Mouse (Mus musculus): ENCODE results near the gene Slc9a8. TPM values are rescaled to one million over a fixed set of nuclear protein-coding genes. Genes with fewer than 3 reads are reported as not detected.
A peak's percentile ranks its signal among the peaks of the same experiment; 100 is the strongest.

Gene Slc9a8
- polyA plus RNA-seq, 1 experiment = 47.7 TPM

GRCm38 (mm10) chr2:167476200-167476688 is 54.7 kb downstream of the Slc9a8 start:
- H3K27ac ChIP-seq (ENCODE audit: insufficient read depth, low read length) = no peak overlapping the region
- peaks cover 4% of the 10 kb centered on the region; the same call in 1 of the 2 replicates for H3K4me1 ChIP-seq (ENCODE audit: control insufficient read depth, insufficient read depth, insufficient read length)
- WGBS = 43% methylated on average over 7 of the region's 7 CpGs
- H3K27me3 ChIP-seq (ENCODE audit: control insufficient read depth, insufficient read depth, low read length) = no peaks in the 10 kb centered on the region
- TF ChIP-seq CTCF (IDR thresholded peaks at IDR 0.05; ENCODE audit: extremely low read depth, insufficient read depth, insufficient read length, insufficient replicate concordance) = no peak
- TF ChIP-seq POLR2A (IDR thresholded peaks at IDR 0.05; ENCODE audit: low read depth, low read length) = no peak
- no peak for DNase-seq (ENCODE audit: low read depth in 1 of 2, low spot score in 2 of 2)
- no peak overlapping the region for H3K4me3 ChIP-seq (ENCODE audit: extremely low read depth, insufficient read depth, insufficient read length)
- H3K36me3 ChIP-seq (ENCODE audit: control insufficient read depth, insufficient read depth, low read length) = peaks cover 25% of the 10 kb centered on the region

- no peaks in the 10 kb centered on the region for H3K27me3 ChIP-seq (ENCODE audit: control insufficient read depth, insufficient read depth, low read length)
- no peak for DNase-seq (ENCODE audit: low read depth in 1 of 2, low spot score in 2 of 2)
- 47% methylated on average over 4 of the region's 4 CpGs for WGBS
- H3K27ac ChIP-seq (ENCODE audit: insufficient read depth, low read length) = no peak overlapping the region
- TF ChIP-seq POLR2A (IDR thresholded peaks at IDR 0.05; ENCODE audit: low read depth, low read length) (no peak), CTCF (IDR thresholded peaks at IDR 0.05; ENCODE audit: extremely low read depth, insufficient read depth, insufficient read length, insufficient replicate concordance) (no peak)
- no peak overlapping the region for H3K4me3 ChIP-seq (ENCODE audit: extremely low read depth, insufficient read depth, insufficient read length)
- peaks cover 21% of the 10 kb centered on the region for H3K36me3 ChIP-seq (ENCODE audit: control insufficient read depth, insufficient read depth, low read length)
- H3K4me1 ChIP-seq (ENCODE audit: control insufficient read depth, insufficient read depth, insufficient read length) = peaks cover 4% of the 10 kb centered on the region; the same call in 1 of the 2 replicates
Measured at GRCm38 (mm10) chr2:167476762-167477161, 55.2 kb downstream of the Slc9a8 start.

GRCm38 (mm10) chr2:167478128-167478527 is 56.6 kb downstream of the Slc9a8 start:
- 70% methylated on average over 2 of the region's 2 CpGs for WGBS
- Histone ChIP-seq H3K27ac (ENCODE audit: insufficient read depth, low read length) (no peak overlapping the region), H3K27me3 (ENCODE audit: control insufficient read depth, insufficient read depth, low read length) (no peaks in the 10 kb centered on the region), H3K36me3 (ENCODE audit: control insufficient read depth, insufficient read depth, low read length) (peaks cover 17% of the 10 kb centered on the region), H3K4me1 (ENCODE audit: control insufficient read depth, insufficient read depth, insufficient read length) (peaks cover 4% of the 10 kb centered on the region; the same call in 1 of the 2 replicates), H3K4me3 (ENCODE audit: extremely low read depth, insufficient read depth, insufficient read length) (no peak overlapping the region)
- DNase-seq (ENCODE audit: low read depth in 1 of 2, low spot score in 2 of 2) = no peak
- TF ChIP-seq CTCF (IDR thresholded peaks at IDR 0.05; ENCODE audit: extremely low read depth, insufficient read depth, insufficient read length, insufficient replicate concordance) (no peak), POLR2A (IDR thresholded peaks at IDR 0.05; ENCODE audit: low read depth, low read length) (no peak)

GRCm38 (mm10) chr2:167479501-167479900 is 58.0 kb downstream of the Slc9a8 start:
- DNase-seq (ENCODE audit: low read depth in 1 of 2, low spot score in 2 of 2) = no peak
- WGBS = 87% methylated on average over 1 of the region's 1 CpGs

GRCm38 (mm10) chr2:167482681-167483080 is 61.2 kb downstream of the Slc9a8 start:
- Histone ChIP-seq H3K27me3 (ENCODE audit: control insufficient read depth, insufficient read depth, low read length) (no peaks in the 10 kb centered on the region), H3K36me3 (ENCODE audit: control insufficient read depth, insufficient read depth, low read length) (peaks cover 22% of the 10 kb centered on the region), H3K4me3 (ENCODE audit: extremely low read depth, insufficient read depth, insufficient read length) (no peak overlapping the region), H3K27ac (ENCODE audit: insufficient read depth, low read length) (0 out of 2 replicates have a peak overlapping the region, but pooled peaks have one; percentile 1), H3K4me1 (ENCODE audit: control insufficient read depth, insufficient read depth, insufficient read length) (no peaks in the 10 kb centered on the region; the same call in 1 of the 2 replicates)
- DNase-seq (ENCODE audit: low read depth in 1 of 2, low spot score in 2 of 2) = no peak
- 86% methylated on average over 4 of the region's 4 CpGs for WGBS
- TF ChIP-seq CTCF (IDR thresholded peaks at IDR 0.05; ENCODE audit: extremely low read depth, insufficient read depth, insufficient read length, insufficient replicate concordance) (no peak), POLR2A (IDR thresholded peaks at IDR 0.05; ENCODE audit: low read depth, low read length) (no peak)

More at GRCm38 (mm10) chr2:167479501-167479900, 58.0 kb downstream of the Slc9a8 start:
- Histone ChIP-seq H3K4me1 (ENCODE audit: control insufficient read depth, insufficient read depth, insufficient read length) (peaks cover 4% of the 10 kb centered on the region; the same call in 1 of the 2 replicates), H3K27ac (ENCODE audit: insufficient read depth, low read length) (no peak overlapping the region), H3K27me3 (ENCODE audit: control insufficient read depth, insufficient read depth, low read length) (no peaks in the 10 kb centered on the region), H3K36me3 (ENCODE audit: control insufficient read depth, insufficient read depth, low read length) (peaks cover 23% of the 10 kb centered on the region), H3K4me3 (ENCODE audit: extremely low read depth, insufficient read depth, insufficient read length) (no peak overlapping the region)
- TF ChIP-seq POLR2A (IDR thresholded peaks at IDR 0.05; ENCODE audit: low read depth, low read length) (no peak), CTCF (IDR thresholded peaks at IDR 0.05; ENCODE audit: extremely low read depth, insufficient read depth, insufficient read length, insufficient replicate concordance) (no peak)

- Histone ChIP-seq H3K27me3 (ENCODE audit: control insufficient read depth, insufficient read depth, low read length) (no peaks in the 10 kb centered on the region), H3K27ac (ENCODE audit: insufficient read depth, low read length) (peak overlapping the region; percentile 1; the same call in 1 of the 2 replicates), H3K36me3 (ENCODE audit: control insufficient read depth, insufficient read depth, low read length) (peaks cover 22% of the 10 kb centered on the region), H3K4me1 (ENCODE audit: control insufficient read depth, insufficient read depth, insufficient read length) (no peaks in the 10 kb centered on the region; the same call in 1 of the 2 replicates), H3K4me3 (ENCODE audit: extremely low read depth, insufficient read depth, insufficient read length) (no peak overlapping the region)
- no peak for DNase-seq (ENCODE audit: low read depth in 1 of 2, low spot score in 2 of 2)
- TF ChIP-seq CTCF (IDR thresholded peaks at IDR 0.05; ENCODE audit: extremely low read depth, insufficient read depth, insufficient read length, insufficient replicate concordance) (no peak), POLR2A (IDR thresholded peaks at IDR 0.05; ENCODE audit: low read depth, low read length) (no peak)
- 86% methylated on average over 27 of the region's 27 CpGs for WGBS
Measured at GRCm38 (mm10) chr2:167483081-167483826, 61.7 kb downstream of the Slc9a8 start.

All from spleen, adult 2 months (tissue).